In genomic region chr5:138086842-138087241, GRCm38 (mm10) we compare ENCODE assay signal across 13 mouse cellular contexts. TPM values are rescaled to one million over a fixed set of nuclear protein-coding genes. Genes with fewer than 3 reads are reported as not detected.
DNase-seq lines count a peak whose midpoint lies in the region; ATAC-seq and TF ChIP-seq lines count a peak whose summit lies in the region.
"Had no signal": no experiment of that assay in that cellular context is flagged by ENCODE, and none has a peak within 500 bp of the region (broad histone marks: within the 10 kb centered on the region; RNA-seq: fewer than 3 reads in every experiment).

No protein-coding gene starts in this region.

- DNase-seq in embryonic facial prominence, embryonic 10.5 days (ENCODE audit: low spot score), result no peak
- no peak for DNase-seq in hindbrain, postnatal 0 days (ENCODE audit: low spot score)
- no peak for DNase-seq in cerebellum, adult 9-11 months
- no peak for DNase-seq in ovary, postnatal 14 days (ENCODE audit: low spot score)
- DNase-seq in ovary, postnatal 36 days (ENCODE audit: low spot score), result no peak
- DNase-seq: adrenal gland, postnatal 36 days; heart, postnatal 4 days; right cerebral cortex, postnatal 4 days had no signal

- peak overlapping the region; percentile 95; the same call in 1 of the 2 replicates for H3K4me3 ChIP-seq in embryonic facial prominence, embryonic 10.5 days
- peak overlapping the region; percentile 97; the same call in 1 of the 2 replicates for H3K4me3 ChIP-seq in embryonic facial prominence, embryonic 13.5 days
- H3K4me3 ChIP-seq in hindbrain, postnatal 0 days (ENCODE audit: low read length), result peak overlapping the region; percentile 99; the same call in 1 of the 2 replicates
- H3K4me3 ChIP-seq in midbrain, embryonic 12.5 days, result peak overlapping the region; percentile 93

- no peak for TF ChIP-seq CTCF in hindbrain, postnatal 0 days (IDR thresholded peaks at IDR 0.05; ENCODE audit: low read depth)

- peaks cover 11% of the 10 kb centered on the region for H3K4me1 ChIP-seq in embryonic facial prominence, embryonic 10.5 days
- peaks cover 10% of the 10 kb centered on the region for H3K4me1 ChIP-seq in embryonic facial prominence, embryonic 13.5 days
- no peaks in the 10 kb centered on the region for H3K4me1 ChIP-seq in hindbrain, postnatal 0 days (ENCODE audit: insufficient read depth, low read length)
- H3K4me1 ChIP-seq in midbrain, embryonic 12.5 days, result peaks cover 20% of the 10 kb centered on the region

- H3K36me3 ChIP-seq in embryonic facial prominence, embryonic 10.5 days (replicated peaks), result peaks cover 35% of the 10 kb centered on the region
- peaks cover 4% of the 10 kb centered on the region; the same call in 1 of the 2 replicates for H3K36me3 ChIP-seq in embryonic facial prominence, embryonic 13.5 days
- H3K36me3 ChIP-seq in hindbrain, postnatal 0 days (ENCODE audit: insufficient read depth, low read length), result no peaks in the 10 kb centered on the region
- peaks cover 17% of the 10 kb centered on the region for H3K36me3 ChIP-seq in midbrain, embryonic 12.5 days

- peak overlapping the region; percentile 78 for H3K4me2 ChIP-seq in embryonic facial prominence, embryonic 13.5 days
- H3K4me2 ChIP-seq in hindbrain, postnatal 0 days (ENCODE audit: low read depth, low read length), result peak overlapping the region; percentile 69
- peak overlapping the region; percentile 80 for H3K4me2 ChIP-seq in midbrain, embryonic 12.5 days (replicated peaks)

- no peak overlapping the region for H3K27ac ChIP-seq in embryonic facial prominence, embryonic 10.5 days (replicated peaks)
- no peak overlapping the region for H3K27ac ChIP-seq in embryonic facial prominence, embryonic 13.5 days
- H3K27ac ChIP-seq in hindbrain, postnatal 0 days, result no peak overlapping the region
- H3K27ac ChIP-seq in midbrain, embryonic 12.5 days (replicated peaks), result no peak overlapping the region

- no peaks in the 10 kb centered on the region for H3K9me3 ChIP-seq in embryonic facial prominence, embryonic 10.5 days
- H3K9me3 ChIP-seq in embryonic facial prominence, embryonic 13.5 days, result no peaks in the 10 kb centered on the region
- no peaks in the 10 kb centered on the region for H3K9me3 ChIP-seq in hindbrain, postnatal 0 days (ENCODE audit: low read length)
- H3K9me3 ChIP-seq in midbrain, embryonic 12.5 days, result no peaks in the 10 kb centered on the region

- H3K9ac ChIP-seq in embryonic facial prominence, embryonic 13.5 days, result 0 out of 2 replicates have a peak overlapping the region, but pooled peaks have one; percentile 40
- H3K9ac ChIP-seq in hindbrain, postnatal 0 days (replicated peaks; ENCODE audit: low read length), result no peak overlapping the region
- H3K9ac ChIP-seq in midbrain, embryonic 12.5 days (replicated peaks), result peak overlapping the region; percentile 96; the same call in 1 of the 2 replicates

- no peak for ATAC-seq in embryonic facial prominence, embryonic 13.5 days (ENCODE audit: insufficient number of reproducible peaks, insufficient read depth, low FRiP score, low TSS enrichment, low read depth)
- ATAC-seq in hindbrain, postnatal 0 days, result no peak
- ATAC-seq in midbrain, embryonic 12.5 days (ENCODE audit: low FRiP score, low read depth), result no peak

- H3K27me3 ChIP-seq in embryonic facial prominence, embryonic 10.5 days (replicated peaks; ENCODE audit: low read depth, poor library complexity, severe bottlenecking), result no peaks in the 10 kb centered on the region
- H3K27me3 ChIP-seq in embryonic facial prominence, embryonic 13.5 days, result 0 out of 2 replicates have a peak, but pooled peaks cover 3% of the 10 kb centered on the region
- no peaks in the 10 kb centered on the region for H3K27me3 ChIP-seq in hindbrain, postnatal 0 days (ENCODE audit: insufficient read depth, low read length)
- H3K27me3 ChIP-seq in midbrain, embryonic 12.5 days, result no peaks in the 10 kb centered on the region

- 91% methylated on average over 3 of the region's 3 CpGs for WGBS in embryonic facial prominence, embryonic 10.5 days
- WGBS in embryonic facial prominence, embryonic 13.5 days, result 80% methylated on average over 3 of the region's 3 CpGs
- whole genome bisulfite sequencing in hindbrain, postnatal 0 days, result 64% methylated on average over 3 of the region's 3 CpGs
- 89% methylated on average over 3 of the region's 3 CpGs for WGBS in midbrain, embryonic 12.5 days

RNA-seq across cellular contexts. Expression of gene Zkscan1, which starts 2.0 kb away (rescaled TPM):
- 28.2 and 30.0 TPM in 2 replicates for polyA plus RNA-seq in embryonic facial prominence, embryonic 10.5 days (2016; fragmentation: Nextera tagmentation; extraction: Ambion mirVana)
- polyA plus RNA-seq in embryonic facial prominence, embryonic 13.5 days (2015; fragmentation: Nextera tagmentation; extraction: Ambion mirVana), result 21.6 and 23.3 TPM in 2 replicates
- 36.8 and 37.8 TPM in 2 replicates for total RNA-seq in hindbrain, postnatal 0 days (2014; rRNA removed)
- 11.7 and 12.0 TPM in 2 replicates for polyA plus RNA-seq in hindbrain, postnatal 0 days (2015; fragmentation: Nextera tagmentation; extraction: Ambion mirVana)
- 39.6 and 43.0 TPM in 2 replicates for polyA plus RNA-seq in midbrain, embryonic 12.5 days (2016; fragmentation: Nextera tagmentation; extraction: Ambion mirVana)

RNA-seq across cellular contexts. Expression of gene Zscan21, which starts 29.9 kb away (rescaled TPM):
- 96.5 and 97.0 TPM in 2 replicates for polyA plus RNA-seq in embryonic facial prominence, embryonic 10.5 days (2016; fragmentation: Nextera tagmentation; extraction: Ambion mirVana)
- polyA plus RNA-seq in embryonic facial prominence, embryonic 13.5 days (2015; fragmentation: Nextera tagmentation; extraction: Ambion mirVana), result 70.7 and 71.3 TPM in 2 replicates
- 14.7 and 15.4 TPM in 2 replicates for total RNA-seq in hindbrain, postnatal 0 days (2014; rRNA removed)
- 50.3 and 52.1 TPM in 2 replicates for polyA plus RNA-seq in hindbrain, postnatal 0 days (2015; fragmentation: Nextera tagmentation; extraction: Ambion mirVana)
- 109 TPM in 2 replicates for polyA plus RNA-seq in midbrain, embryonic 12.5 days (2016; fragmentation: Nextera tagmentation; extraction: Ambion mirVana)

RNA-seq across cellular contexts. Expression of gene Smok3c, which starts 33.8 kb away (rescaled TPM):
- not detected in 2 replicates for polyA plus RNA-seq in embryonic facial prominence, embryonic 10.5 days (2016; fragmentation: Nextera tagmentation; extraction: Ambion mirVana)
- polyA plus RNA-seq in embryonic facial prominence, embryonic 13.5 days (2015; fragmentation: Nextera tagmentation; extraction: Ambion mirVana), result not detected in 2 replicates
- total RNA-seq in hindbrain, postnatal 0 days (2014; rRNA removed), result not detected in 2 replicates
- not detected in 2 replicates for polyA plus RNA-seq in hindbrain, postnatal 0 days (2015; fragmentation: Nextera tagmentation; extraction: Ambion mirVana)
- polyA plus RNA-seq in midbrain, embryonic 12.5 days (2016; fragmentation: Nextera tagmentation; extraction: Ambion mirVana), result not detected in 2 replicates
- total RNA-seq: adrenal gland, postnatal 36 days; common myeloid progenitor, adult 5-6 weeks; heart, postnatal 4 days; left cerebral cortex, postnatal 10 days had no signal
- polyA plus RNA-seq: urinary bladder, adult 2 months had no signal
